Mouse (Mus musculus): ENCODE measurements at regions not wholly inside any gene's neighbourhood (a gene's known extent, or its start where the extent isn't known, plus 50 kb on each side); places are given as distances from the start of the nearest gene placed in this dataset.
"Not testable (repeated sequence)": the region's sequence is repeated elsewhere in the genome, so short reads cannot be mapped to it uniquely, and the experiment has no call there.

- intact Hi-C loops (cut with DNase I), result no loop called here
- no peak for DNase-seq (ENCODE audit: extremely low spot score in 1 of 2, low spot score in 2 of 2)
Measured at GRCm38 (mm10) chr2:72662396-72662795, 186.4 kb downstream of the Cdca7 start.

GRCm38 (mm10) chr2:72662979-72663780, 187.2 kb downstream of the Cdca7 start:
- no peak for DNase-seq (ENCODE audit: extremely low spot score in 1 of 2, low spot score in 2 of 2)

GRCm38 (mm10) chr2:72667396-72667795, 191.4 kb downstream of the Cdca7 start:
- intact Hi-C loops (cut with DNase I); DNase-seq (ENCODE audit: extremely low spot score in 1 of 2, low spot score in 2 of 2): not testable (repeated sequence)

More at GRCm38 (mm10) chr2:72662979-72663780, 187.2 kb downstream of the Cdca7 start:
- intact Hi-C loops (cut with DNase I), result no loop called here

GRCm38 (mm10) chr2:72672908-72673901, 197.2 kb downstream of the Cdca7 start:
- intact Hi-C loops (cut with DNase I), result no loop called here

GRCm38 (mm10) chr2:72674229-72674628, 198.3 kb downstream of the Cdca7 start:
- DNase-seq (ENCODE audit: extremely low spot score in 1 of 2, low spot score in 2 of 2), result peak in 1 of 2 experiments; percentile 69
- intact Hi-C loops (cut with DNase I), result no loop called here

More at GRCm38 (mm10) chr2:72672908-72673901, 197.2 kb downstream of the Cdca7 start:
- no peak for DNase-seq (ENCODE audit: extremely low spot score in 1 of 2, low spot score in 2 of 2)

- DNase-seq (ENCODE audit: extremely low spot score in 1 of 2, low spot score in 2 of 2), result no peak
- intact Hi-C loops (cut with DNase I), result no loop called here
Measured at GRCm38 (mm10) chr2:72674856-72675440, 199.0 kb downstream of the Cdca7 start.

GRCm38 (mm10) chr2:72677731-72678130, 201.8 kb downstream of the Cdca7 start:
- intact Hi-C loops (cut with DNase I), result no loop called here
- no peak for DNase-seq (ENCODE audit: extremely low spot score in 1 of 2, low spot score in 2 of 2)

GRCm38 (mm10) chr2:72688031-72688430, 212.1 kb downstream of the Cdca7 start:
- intact Hi-C loops (cut with DNase I), result no loop called here
- no peak for DNase-seq (ENCODE audit: extremely low spot score in 1 of 2, low spot score in 2 of 2)

GRCm38 (mm10) chr2:72701081-72701480, 225.1 kb downstream of the Cdca7 start:
- peak in 1 of 2 experiments; percentile 5 for DNase-seq (ENCODE audit: extremely low spot score in 1 of 2, low spot score in 2 of 2)
- intact Hi-C loops (cut with DNase I), result no loop called here

- DNase-seq (ENCODE audit: extremely low spot score in 1 of 2, low spot score in 2 of 2), result no peak
- intact Hi-C loops (cut with DNase I), result no loop called here
Measured at GRCm38 (mm10) chr2:72703238-72703637, 227.3 kb downstream of the Cdca7 start.

GRCm38 (mm10) chr2:72707676-72708659, 232.0 kb downstream of the Cdca7 start:
- DNase-seq (ENCODE audit: extremely low spot score in 1 of 2, low spot score in 2 of 2), result no peak
- intact Hi-C loops (cut with DNase I), result no loop called here

GRCm38 (mm10) chr2:72716931-72717330, 241.0 kb downstream of the Cdca7 start:
- intact Hi-C loops (cut with DNase I), result no loop called here
- no peak for DNase-seq (ENCODE audit: extremely low spot score in 1 of 2, low spot score in 2 of 2)

GRCm38 (mm10) chr2:72728699-72729098, 251.5 kb downstream of the Sp3 start:
- intact Hi-C loops (cut with DNase I), result loop anchor here (10.0 kb wide), 1 partner anchor 246 kb away; no protein-coding TSS in a partner anchor
- DNase-seq (ENCODE audit: extremely low spot score in 1 of 2, low spot score in 2 of 2), result peak; percentile 31 to 60

- intact Hi-C loops (cut with DNase I), result no loop called here
- no peak for DNase-seq (ENCODE audit: extremely low spot score in 1 of 2, low spot score in 2 of 2)
Measured at GRCm38 (mm10) chr2:72733371-72733770, 246.9 kb downstream of the Sp3 start.

GRCm38 (mm10) chr2:72735035-72735434, 245.2 kb downstream of the Sp3 start:
- intact Hi-C loops (cut with DNase I), result no loop called here
- no peak for DNase-seq (ENCODE audit: extremely low spot score in 1 of 2, low spot score in 2 of 2)

- DNase-seq (ENCODE audit: extremely low spot score in 1 of 2, low spot score in 2 of 2), result no peak
- intact Hi-C loops (cut with DNase I), result no loop called here
Measured at GRCm38 (mm10) chr2:72736685-72737084, 243.6 kb downstream of the Sp3 start.

GRCm38 (mm10) chr2:72740391-72741361, 239.6 kb downstream of the Sp3 start:
- no peak for DNase-seq (ENCODE audit: extremely low spot score in 1 of 2, low spot score in 2 of 2)
- intact Hi-C loops (cut with DNase I), result no loop called here

Data from left cerebral cortex, postnatal 10 days (tissue).